Mouse (Mus musculus) midbrain, embryonic 15.5 days (tissue): ENCODE data around the gene Hdac7. TPM values are rescaled to one million over a fixed set of nuclear protein-coding genes. Genes with fewer than 3 reads are reported as not detected.

Experiments used
- polyA plus RNA-seq: library from polyadenylated mRNA; unstranded; fragments of >200 nt; fragmentation: Nextera tagmentation; extraction: Ambion mirVana; gene quantifications from 2 replicates; pipeline ENCODE4 v1.2.1, GENCODE M21; 2015

Gene Hdac7
- polyA plus RNA-seq, 1 experiment from 2014 or later: 34.5 TPM

Other genes starting within 250 kb of the Hdac7 start
- 31.1 and 33.7 TPM in 2 replicates for gene Rpap3, start 138.7 kb downstream of the Hdac7 start, polyA plus RNA-seq
- gene Endou, start 113.2 kb downstream of the Hdac7 start, polyA plus RNA-seq: 0.17 and 0.27 TPM in 2 replicates
- 15.4 and 16.8 TPM in 2 replicates for gene Rapgef3, start 76.5 kb downstream of the Hdac7 start, polyA plus RNA-seq
- gene Slc48a1, start 66.0 kb downstream of the Hdac7 start, polyA plus RNA-seq: 85.7 and 90.1 TPM in 2 replicates
- gene Vdr, start 66.1 kb upstream of the Hdac7 start, polyA plus RNA-seq: 0.08 and 0.10 TPM in 2 replicates
- gene Tmem106c, start 119.7 kb upstream of the Hdac7 start, polyA plus RNA-seq: 56.2 and 58.9 TPM in 2 replicates
- 34.7 and 35.7 TPM in 2 replicates for gene Col2a1, start 160.2 kb upstream of the Hdac7 start, polyA plus RNA-seq
- 91.6 and 94.5 TPM in 2 replicates for gene Pfkm, start 248.1 kb upstream of the Hdac7 start, polyA plus RNA-seq
- gene Senp1, start 249.2 kb upstream of the Hdac7 start, polyA plus RNA-seq: 23.2 and 24.3 TPM in 2 replicates